ENCODE assay signal across 17 mouse cellular contexts in the genomic region with DNA sequence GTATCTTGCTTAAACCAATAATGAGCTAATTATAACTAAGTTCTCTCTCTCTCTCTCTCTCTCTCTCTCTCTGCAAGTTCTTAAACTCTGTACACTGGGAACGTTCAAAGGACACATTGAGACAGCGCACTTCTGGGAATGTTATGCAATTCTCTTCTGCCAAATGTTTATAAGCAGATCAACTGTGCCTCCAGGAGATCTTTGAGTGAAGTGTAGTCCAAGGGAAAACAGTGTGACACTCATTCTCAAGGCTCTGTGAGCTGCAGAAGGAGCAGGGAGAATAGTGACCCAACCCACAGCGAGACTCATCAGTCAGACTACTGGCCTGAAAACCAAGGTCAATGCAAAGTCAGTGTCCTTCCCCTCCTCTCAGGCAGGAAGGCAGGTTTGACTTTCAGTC.
A peak's percentile ranks its signal among the peaks of the same experiment; 100 is the strongest.
DNase-seq lines count a peak whose midpoint lies in the region; ATAC-seq and TF ChIP-seq lines count a peak whose summit lies in the region.
"Had no signal": no experiment of that assay in that cellular context is flagged by ENCODE, and none has a peak within 500 bp of the region (broad histone marks: within the 10 kb centered on the region; RNA-seq: fewer than 3 reads in every experiment).

No protein-coding gene starts in this region.

- no peak overlapping the region for H3K4me2 ChIP-seq in liver, postnatal 0 days (ENCODE audit: low read depth, low read length)

- no peak for TF ChIP-seq EP300 in liver, postnatal 0 days (IDR thresholded peaks at IDR 0.05; ENCODE audit: low read depth)

- ATAC-seq in liver, postnatal 0 days, result no peak
- no peak for ATAC-seq in erythroblast, adult 5-6 weeks (replicated peaks; ENCODE audit: low FRiP score, poor library complexity, severe bottlenecking)

- DNase-seq in adrenal gland, adult 8-10 months, result peak; percentile 68
- no peak for DNase-seq in adrenal gland, postnatal 25 days
- no peak for DNase-seq in liver, postnatal 0 days
- no peak for DNase-seq in liver
- peak; percentile 52 for DNase-seq in adrenal gland, postnatal 14 days
- peak; percentile 17 to 74 for DNase-seq in kidney, postnatal 36 days
- DNase-seq in c-Kit-positive CD71-positive TER-119-positive erythroid progenitor cells, embryonic 14.5 days (ENCODE audit: low spot score), result no peak
- DNase-seq: cerebellum, postnatal 10 days; gastrocnemius, postnatal 36 days; layer of hippocampus, postnatal 36 days; lung, postnatal 10 days; midbrain, embryonic 14.5 days; thymus, postnatal 14 days had no signal

- H3K4me1 ChIP-seq in liver, postnatal 0 days (ENCODE audit: insufficient read depth), result peaks cover 9% of the 10 kb centered on the region; the same call in 1 of the 2 replicates

- H3K36me3 ChIP-seq in liver, postnatal 0 days (replicated peaks; ENCODE audit: insufficient read depth, low read length), result no peaks in the 10 kb centered on the region
- H3K36me3 ChIP-seq: hindbrain, embryonic 10.5 days had no signal

- 66% methylated on average over 3 of the region's 3 CpGs for WGBS in liver, postnatal 0 days (ENCODE audit: insufficient replicate concordance)

- no peaks in the 10 kb centered on the region for H3K9me3 ChIP-seq in liver, postnatal 0 days (ENCODE audit: low read length)
- H3K9me3 ChIP-seq: hindbrain, embryonic 10.5 days had no signal

- H3K4me3 ChIP-seq in liver, postnatal 0 days (ENCODE audit: low read depth, low read length), result no peak overlapping the region
- H3K4me3 ChIP-seq: erythroblast, embryonic 14.5 days; hindbrain, embryonic 10.5 days had no signal

- TF ChIP-seq CTCF in liver, postnatal 0 days (IDR thresholded peaks at IDR 0.05; ENCODE audit: low read depth), result 0 out of 2 replicates have a peak, but pooled peaks have one; percentile 13

- H3K27ac ChIP-seq in liver, postnatal 0 days (ENCODE audit: low read depth), result no peak overlapping the region
- H3K27ac ChIP-seq: hindbrain, embryonic 10.5 days; kidney, postnatal 0 days had no signal

- H3K27me3 ChIP-seq in liver, postnatal 0 days (ENCODE audit: insufficient read depth, low read length), result no peaks in the 10 kb centered on the region

- H3K9ac ChIP-seq in liver, postnatal 0 days (replicated peaks), result no peak overlapping the region

Comparison
In these comparisons a context has a peak if more than half of its experiments do, and no peak if none do; other contexts are left out.
1. DNase-seq: peak in adrenal gland, adult 8-10 months (single experiment), adrenal gland, postnatal 14 days (single experiment) and kidney, postnatal 36 days (2 of 2); none in adrenal gland, postnatal 25 days (single experiment), liver, postnatal 0 days (single experiment), liver (single experiment) and c-Kit-positive CD71-positive TER-119-positive erythroid progenitor cells, embryonic 14.5 days (single experiment).